Mouse (Mus musculus) midbrain, embryonic 12.5 days (tissue): ENCODE data around the gene Gm17387. TPM values are rescaled to one million over a fixed set of nuclear protein-coding genes. Genes with fewer than 3 reads are reported as not detected.

ENCODE experiments used
- ATAC-seq: fragments of 200-750 bp; cut with Nextera tagmentation; 2 replicates; pipeline ENCODE4 v1.8.0; 2017; ENCODE audit warnings: low read depth, moderate TSS enrichment, moderate library complexity; ENCODE audit not compliant: low FRiP score
- H3K27ac ChIP-seq: fragments of 300-500 bp; sonication (generic); replicated peaks from 2 replicates; pipeline ENCODE4 v1.5.1; 2016; ENCODE audit warnings: mild to moderate bottlenecking
- H3K27me3 ChIP-seq: fragments of 300-500 bp; sonication (generic); 2 replicates; pipeline ENCODE4 v1.6.1; 2016; ENCODE audit warnings: mild to moderate bottlenecking
- H3K36me3 ChIP-seq: fragments of 300-500 bp; sonication (generic); 2 replicates; pipeline ENCODE4 v1.6.1; 2016
- H3K4me1 ChIP-seq: fragments of 300-500 bp; sonication (generic); 2 replicates; pipeline ENCODE4 v1.6.1; 2016
- H3K4me2 ChIP-seq: fragments of 300-500 bp; sonication (generic); replicated peaks from 2 replicates; pipeline ENCODE4 v1.6.1; 2016; ENCODE audit warnings: mild to moderate bottlenecking, moderate library complexity
- H3K4me3 ChIP-seq: fragments of 300-500 bp; sonication (generic); 2 replicates; pipeline ENCODE4 v1.5.1; 2016; ENCODE audit warnings: mild to moderate bottlenecking
- H3K9ac ChIP-seq: fragments of 300-500 bp; sonication (generic); replicated peaks from 2 replicates; pipeline ENCODE4 v1.6.1; 2016; ENCODE audit warnings: mild to moderate bottlenecking, moderate library complexity
- H3K9me3 ChIP-seq: fragments of 300-500 bp; sonication (generic); 2 replicates; pipeline ENCODE4 v1.6.1; 2016; ENCODE audit warnings: mild to moderate bottlenecking
- WGBS: fragments of 180-500 bp; shearing (Covaris S2); methylation state at CpG from one replicate; pipeline ENCODE4 v1.1.7; 2016; 5-methylcytosine and 5-hydroxymethylcytosine counted together
- polyA plus RNA-seq: library from polyadenylated mRNA; unstranded; fragments of >200 nt; fragmentation: Nextera tagmentation; extraction: Ambion mirVana; gene quantifications from 2 replicates; pipeline ENCODE4 v1.2.1, GENCODE M21; 2016

Gm17387 gene
- polyA plus RNA-seq, 1 experiment from 2014 or later = not detected

GRCm38 (mm10) chr7:141040867-141041606, 12.1 kb downstream of the Gm17387 start:
- H3K4me3 ChIP-seq = no peak overlapping the region
- H3K9me3 ChIP-seq = no peaks in the 10 kb centered on the region
- H3K4me1 ChIP-seq = 0 out of 2 replicates have a peak, but pooled peaks cover 3% of the 10 kb centered on the region
- no peaks in the 10 kb centered on the region for H3K27me3 ChIP-seq
- H3K27ac ChIP-seq = peak overlapping the region; percentile 42; the same call in 1 of the 2 replicates
- no peak for ATAC-seq
- 50% methylated on average over 6 of the region's 9 CpGs for WGBS
- H3K9ac ChIP-seq = no peak overlapping the region
- peak overlapping the region; percentile 25; the same call in 1 of the 2 replicates for H3K4me2 ChIP-seq
- H3K36me3 ChIP-seq = no peaks in the 10 kb centered on the region

GRCm38 (mm10) chr7:141041661-141042060, 12.7 kb downstream of the Gm17387 start:
- no peak overlapping the region for H3K4me2 ChIP-seq
- no peaks in the 10 kb centered on the region for H3K36me3 ChIP-seq
- no peak overlapping the region for H3K9ac ChIP-seq
- ATAC-seq = peak; percentile 65; the same call in 1 of the 2 replicates
- 0 out of 2 replicates have a peak overlapping the region, but pooled peaks have one; percentile 39 for H3K27ac ChIP-seq
- 0 out of 2 replicates have a peak, but pooled peaks cover 3% of the 10 kb centered on the region for H3K4me1 ChIP-seq
- H3K4me3 ChIP-seq = no peak overlapping the region
- H3K27me3 ChIP-seq = no peaks in the 10 kb centered on the region
- no peaks in the 10 kb centered on the region for H3K9me3 ChIP-seq
- 37% methylated on average over 5 of the region's 5 CpGs for WGBS

GRCm38 (mm10) chr7:141042539-141042938, 13.6 kb downstream of the Gm17387 start:
- peaks cover 8% of the 10 kb centered on the region for H3K4me1 ChIP-seq
- H3K9me3 ChIP-seq = no peaks in the 10 kb centered on the region
- H3K27me3 ChIP-seq = 0 out of 2 replicates have a peak, but pooled peaks cover 4% of the 10 kb centered on the region
- no peak overlapping the region for H3K4me2 ChIP-seq
- ATAC-seq = no peak
- H3K9ac ChIP-seq = no peak overlapping the region
- 52% methylated on average over 4 of the region's 4 CpGs for WGBS
- H3K4me3 ChIP-seq = no peak overlapping the region
- H3K27ac ChIP-seq = no peak overlapping the region
- H3K36me3 ChIP-seq = no peaks in the 10 kb centered on the region

GRCm38 (mm10) chr7:141046931-141047580, 18.1 kb downstream of the Gm17387 start:
- H3K9me3 ChIP-seq = no peaks in the 10 kb centered on the region
- ATAC-seq = no peak
- H3K4me1 ChIP-seq = peaks cover 13% of the 10 kb centered on the region
- H3K9ac ChIP-seq = no peak overlapping the region
- H3K27me3 ChIP-seq = 0 out of 2 replicates have a peak, but pooled peaks cover 5% of the 10 kb centered on the region
- no peak overlapping the region for H3K4me3 ChIP-seq
- no peak overlapping the region for H3K27ac ChIP-seq
- 0 out of 2 replicates have a peak overlapping the region, but pooled peaks have one; percentile 73 for H3K4me2 ChIP-seq
- 72% methylated on average over 6 of the region's 6 CpGs for WGBS
- no peaks in the 10 kb centered on the region for H3K36me3 ChIP-seq

GRCm38 (mm10) chr7:141047581-141048225, 18.8 kb downstream of the Gm17387 start:
- WGBS = 5% methylated on average over 15 of the region's 19 CpGs
- no peak overlapping the region for H3K27ac ChIP-seq

GRCm38 (mm10) chr7:141048226-141049218, 19.6 kb downstream of the Gm17387 start:
- Histone ChIP-seq H3K4me2 (peak overlapping the region; percentile 73), H3K27me3 (0 out of 2 replicates have a peak, but pooled peaks cover 5% of the 10 kb centered on the region), H3K4me1 (peaks cover 13% of the 10 kb centered on the region), H3K9ac (peak overlapping the region; percentile 43; the same call in 1 of the 2 replicates), H3K27ac (no peak overlapping the region), H3K9me3 (no peaks in the 10 kb centered on the region), H3K36me3 (no peaks in the 10 kb centered on the region), H3K4me3 (peak overlapping the region; percentile 36)
- 12% methylated on average over 21 of the region's 21 CpGs for WGBS
- ATAC-seq = peak; percentile 88

More at GRCm38 (mm10) chr7:141047581-141048225, 18.8 kb downstream of the Gm17387 start:
- H3K9ac ChIP-seq = peak overlapping the region; percentile 43; the same call in 1 of the 2 replicates
- H3K9me3 ChIP-seq = no peaks in the 10 kb centered on the region
- peak; percentile 78 for ATAC-seq
- 0 out of 2 replicates have a peak, but pooled peaks cover 5% of the 10 kb centered on the region for H3K27me3 ChIP-seq
- H3K4me3 ChIP-seq = peak overlapping the region; percentile 36
- peaks cover 13% of the 10 kb centered on the region for H3K4me1 ChIP-seq
- H3K4me2 ChIP-seq = peak overlapping the region; percentile 73
- no peaks in the 10 kb centered on the region for H3K36me3 ChIP-seq

- H3K4me2 ChIP-seq = no peak overlapping the region
- no peaks in the 10 kb centered on the region for H3K9me3 ChIP-seq
- ATAC-seq = no peak
- WGBS = 91% methylated on average over 2 of the region's 2 CpGs
- H3K27me3 ChIP-seq = 0 out of 2 replicates have a peak, but pooled peaks cover 5% of the 10 kb centered on the region
- H3K27ac ChIP-seq = no peak overlapping the region
- no peaks in the 10 kb centered on the region for H3K36me3 ChIP-seq
- no peak overlapping the region for H3K9ac ChIP-seq
- no peak overlapping the region for H3K4me3 ChIP-seq
- H3K4me1 ChIP-seq = peaks cover 13% of the 10 kb centered on the region
Observed at GRCm38 (mm10) chr7:141049326-141049725, 20.4 kb downstream of the Gm17387 start.

GRCm38 (mm10) chr7:141051060-141051685, 22.2 kb downstream of the Gm17387 start:
- peaks cover 13% of the 10 kb centered on the region for H3K4me1 ChIP-seq
- 74% methylated on average over 17 of the region's 17 CpGs for WGBS
- ATAC-seq = no peak
- H3K4me2 ChIP-seq = no peak overlapping the region
- no peak overlapping the region for H3K9ac ChIP-seq
- H3K27me3 ChIP-seq = 0 out of 2 replicates have a peak, but pooled peaks cover 5% of the 10 kb centered on the region
- H3K9me3 ChIP-seq = no peaks in the 10 kb centered on the region; the same call in 1 of the 2 replicates
- H3K27ac ChIP-seq = no peak overlapping the region
- peaks cover 3% of the 10 kb centered on the region; the same call in 1 of the 2 replicates for H3K36me3 ChIP-seq
- H3K4me3 ChIP-seq = no peak overlapping the region

- ATAC-seq = no peak
Observed at GRCm38 (mm10) chr7:141052016-141052415, 23.1 kb downstream of the Gm17387 start.

GRCm38 (mm10) chr7:141052421-141052820, 23.5 kb downstream of the Gm17387 start:
- no peak for ATAC-seq
- Histone ChIP-seq H3K4me1 (peaks cover 10% of the 10 kb centered on the region), H3K9ac (no peak overlapping the region), H3K27ac (no peak overlapping the region), H3K36me3 (peaks cover 3% of the 10 kb centered on the region; the same call in 1 of the 2 replicates), H3K4me3 (no peak overlapping the region), H3K27me3 (0 out of 2 replicates have a peak, but pooled peaks cover 2% of the 10 kb centered on the region), H3K9me3 (no peaks in the 10 kb centered on the region; the same call in 1 of the 2 replicates), H3K4me2 (no peak overlapping the region)
- 89% methylated on average over 2 of the region's 2 CpGs for WGBS

More at GRCm38 (mm10) chr7:141052016-141052415, 23.1 kb downstream of the Gm17387 start:
- H3K9ac ChIP-seq = no peak overlapping the region
- WGBS = 92% methylated on average over 4 of the region's 4 CpGs
- no peak overlapping the region for H3K27ac ChIP-seq
- 0 out of 2 replicates have a peak, but pooled peaks cover 5% of the 10 kb centered on the region for H3K27me3 ChIP-seq
- peaks cover 13% of the 10 kb centered on the region for H3K4me1 ChIP-seq
- H3K9me3 ChIP-seq = no peaks in the 10 kb centered on the region; the same call in 1 of the 2 replicates
- H3K4me2 ChIP-seq = no peak overlapping the region
- H3K36me3 ChIP-seq = peaks cover 3% of the 10 kb centered on the region; the same call in 1 of the 2 replicates
- no peak overlapping the region for H3K4me3 ChIP-seq
